Mouse (Mus musculus) cerebellum, adult 9-11 months (tissue): ENCODE results near the gene Gm28038.

Experiments
- DNase-seq: peaks from one replicate; pipeline ENCODE4 v3.0.0; 2022

Gene Gm28038

GRCm38 (mm10) chr2:30257699-30258460 lies 23.0 kb upstream of the Gm28038 start:
- DNase-seq, result no peak

GRCm38 (mm10) chr2:30258600-30258999 lies 22.2 kb upstream of the Gm28038 start:
- no peak for DNase-seq

DNA sequence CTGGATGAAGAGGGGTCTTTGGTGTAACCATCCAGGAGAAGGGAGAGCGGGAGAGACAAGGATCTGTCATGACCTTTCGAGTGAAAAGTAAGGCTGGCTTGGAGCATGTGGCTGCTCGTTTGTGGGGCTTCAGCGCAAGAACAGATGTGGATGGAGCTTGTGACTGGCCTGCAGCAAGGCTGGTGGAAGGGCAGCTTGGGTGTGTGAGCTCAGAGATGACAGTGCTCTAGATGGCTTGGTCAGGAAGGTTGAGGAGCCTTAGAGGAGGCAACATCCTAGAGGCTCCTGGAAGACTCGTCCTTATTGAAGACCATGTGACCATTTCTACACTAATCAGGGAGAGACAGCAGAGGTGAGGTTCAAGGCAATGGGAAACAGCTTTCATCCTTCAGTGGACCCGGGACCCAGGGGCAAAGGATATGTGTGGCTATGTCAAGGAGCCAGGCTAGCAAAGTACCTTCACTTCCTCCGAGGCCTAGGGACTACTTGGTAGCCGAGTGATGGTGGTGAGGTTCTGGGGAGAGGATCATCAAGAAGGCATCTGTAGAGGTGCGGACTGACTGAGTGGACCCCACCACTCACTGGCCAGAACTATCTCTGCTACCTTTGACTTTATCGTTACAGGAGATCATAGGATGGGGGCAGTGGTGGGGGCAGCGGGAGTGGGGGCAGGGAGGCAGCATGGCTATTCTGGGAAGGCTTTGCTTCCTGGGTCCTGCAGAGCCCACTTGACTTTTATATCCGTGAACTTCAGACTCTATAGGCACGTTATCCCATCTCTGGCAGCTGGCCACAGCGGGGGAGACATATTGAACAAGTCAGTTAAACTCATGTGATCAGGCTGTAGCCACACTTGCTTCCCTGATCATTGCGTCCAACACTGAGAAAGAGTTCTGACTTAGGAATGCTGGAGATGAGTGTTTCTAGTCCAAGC lies 21.4 kb upstream of the Gm28038 start:
- no peak for DNase-seq

- DNase-seq, result no peak
Observed at GRCm38 (mm10) chr2:30261064-30261736, 19.6 kb upstream of the Gm28038 start.

- no peak for DNase-seq
Observed at GRCm38 (mm10) chr2:30261921-30262839, 18.7 kb upstream of the Gm28038 start.

- DNase-seq, result peak; percentile 81
Observed at GRCm38 (mm10) chr2:30262840-30263441, 17.9 kb upstream of the Gm28038 start.

DNA sequence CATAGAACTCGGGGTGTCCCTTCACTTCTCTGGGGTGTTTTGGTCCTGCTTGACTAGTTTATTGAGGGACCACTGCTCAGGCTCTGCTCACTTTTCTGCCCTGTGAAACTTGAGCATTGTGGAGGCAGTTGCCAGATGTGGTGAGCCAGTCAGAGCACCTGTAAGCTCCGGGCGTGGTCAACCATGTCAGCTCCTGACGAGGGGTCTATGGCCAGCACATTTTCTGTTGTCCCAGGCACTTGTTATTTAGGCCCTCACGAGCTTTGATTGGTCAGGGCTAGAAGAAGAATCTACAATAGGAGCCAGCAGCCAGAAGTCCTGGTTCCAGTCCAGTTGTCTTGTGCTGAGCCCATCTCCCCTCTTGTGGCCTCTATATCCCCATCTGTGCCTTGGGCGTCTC lies 17.0 kb upstream of the Gm28038 start:
- DNase-seq, result no peak

DNA sequence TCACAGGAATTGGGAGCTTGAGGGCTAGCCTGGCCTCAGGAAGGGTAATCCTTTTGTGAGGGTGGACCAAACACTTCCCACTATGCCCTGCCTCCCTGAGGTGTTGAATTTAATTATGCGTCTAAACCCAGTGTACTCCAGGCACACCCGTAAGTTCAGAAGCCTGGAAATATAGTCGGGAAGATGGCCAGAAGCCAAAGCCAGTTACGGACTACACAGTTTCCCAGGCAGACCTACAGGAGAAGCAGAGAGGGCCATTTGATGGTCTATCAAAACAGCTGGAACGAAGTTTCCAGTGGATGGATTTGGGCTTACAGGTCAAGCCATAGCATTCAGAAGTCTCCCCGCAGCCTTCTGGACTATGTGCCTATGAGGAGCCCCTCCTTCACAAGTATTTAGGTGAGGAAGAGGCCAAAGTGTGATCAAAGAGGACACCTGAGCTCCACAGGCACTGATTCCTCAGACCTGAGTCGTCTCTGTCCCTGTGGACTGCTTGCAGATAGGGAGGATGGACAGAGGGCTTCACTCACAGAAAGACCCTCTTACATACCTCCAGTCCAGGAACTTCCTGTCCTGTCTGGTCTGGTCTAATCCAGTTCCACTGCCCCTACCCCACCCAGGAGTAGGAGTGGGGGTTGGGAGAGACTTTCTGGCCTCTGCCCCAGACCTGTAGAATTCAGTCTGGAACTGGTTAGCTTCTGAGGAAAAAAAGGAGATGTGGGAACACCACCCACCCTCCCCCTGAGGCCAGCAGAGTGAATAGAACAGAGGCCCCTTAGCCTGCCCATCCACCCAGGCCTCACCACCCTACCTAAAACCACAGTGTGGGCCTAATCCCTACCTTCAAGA lies 15.9 kb upstream of the Gm28038 start:
- DNase-seq, result no peak

DNA sequence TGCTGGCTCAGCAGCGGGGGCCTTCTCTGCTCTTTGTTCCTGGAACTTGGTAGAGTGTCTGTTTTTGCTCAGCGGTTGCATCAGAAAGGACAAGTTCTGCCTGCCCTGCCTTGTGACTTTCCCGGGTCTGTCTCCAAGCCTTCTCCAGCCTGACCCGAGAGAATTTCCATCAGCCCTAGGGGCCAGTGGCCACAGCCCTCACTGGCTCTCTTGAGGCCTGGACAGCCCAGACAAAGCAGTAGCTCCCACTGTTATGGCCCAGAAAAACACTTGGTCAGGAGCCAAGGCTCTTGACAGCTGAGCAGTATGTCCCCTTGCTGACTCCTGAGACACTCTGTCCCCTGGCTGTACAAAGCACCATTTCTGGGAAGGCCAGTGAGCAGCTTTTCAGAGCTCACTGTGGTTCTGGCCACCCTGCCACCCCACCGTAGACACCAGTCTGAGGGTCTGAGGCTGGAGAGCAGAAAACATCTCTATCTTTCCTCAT lies 15.0 kb upstream of the Gm28038 start, which contains the start of gene Phyhd1:
Gene Phyhd1 (plus strand): TSS at position 437 of the 487 bp plus-strand sequence.
- peak; percentile 85 for DNase-seq

DNA sequence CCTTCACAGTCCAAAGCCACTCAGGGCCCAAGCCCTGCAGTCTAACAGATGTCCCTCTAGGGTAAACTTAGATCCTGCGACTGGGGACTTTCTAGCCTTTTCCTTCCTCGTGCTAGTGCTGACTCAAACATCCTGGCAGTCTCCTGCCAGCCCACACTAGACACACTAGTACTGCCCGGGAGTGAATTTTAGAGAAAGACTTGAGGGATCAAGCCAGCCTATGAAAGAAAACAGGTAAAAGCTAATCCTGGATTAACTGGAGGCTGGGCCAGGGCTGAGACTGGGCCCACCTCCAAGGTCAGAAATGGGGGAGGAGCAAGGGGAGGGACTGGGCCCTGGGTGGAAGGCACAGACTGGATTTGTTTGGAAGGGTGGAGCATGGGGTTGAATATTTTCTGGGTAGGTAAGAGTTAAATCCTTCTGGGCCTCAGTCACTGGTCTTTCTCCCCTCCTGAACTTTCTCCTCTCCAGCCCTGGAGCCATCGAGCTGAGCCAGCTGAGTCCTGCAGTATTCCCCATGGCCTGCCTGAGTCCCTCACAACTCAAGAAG lies 14.4 kb upstream of the Gm28038 start:
- DNase-seq, result no peak

- no peak for DNase-seq
Observed at GRCm38 (mm10) chr2:30267466-30267865, 13.4 kb upstream of the Gm28038 start.

DNA sequence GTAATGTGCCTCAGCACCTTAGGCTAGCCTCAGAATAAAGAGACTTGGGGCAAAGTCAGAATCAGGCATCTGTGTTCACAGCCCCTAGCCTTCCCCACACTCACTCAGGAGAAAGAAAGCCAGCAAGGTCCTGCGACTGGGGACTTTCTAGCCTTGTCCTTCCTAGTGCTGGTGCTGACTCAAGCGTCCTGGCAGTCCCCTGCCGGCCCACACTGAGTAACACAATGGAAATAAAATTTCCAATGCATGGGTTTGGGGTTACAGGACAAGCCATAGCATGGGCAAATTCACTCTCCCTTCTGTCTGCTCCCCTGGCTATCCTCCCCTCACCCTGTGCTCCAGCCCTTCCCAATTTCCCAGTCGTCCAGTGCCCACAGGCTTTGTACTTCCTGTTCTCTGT lies 12.5 kb upstream of the Gm28038 start:
- no peak for DNase-seq

- DNase-seq, result peak; percentile 35
Observed at GRCm38 (mm10) chr2:30269241-30269990, 11.4 kb upstream of the Gm28038 start.

GRCm38 (mm10) chr2:30270134-30270533 lies 10.7 kb upstream of the Gm28038 start:
- DNase-seq, result peak; percentile 87

DNA sequence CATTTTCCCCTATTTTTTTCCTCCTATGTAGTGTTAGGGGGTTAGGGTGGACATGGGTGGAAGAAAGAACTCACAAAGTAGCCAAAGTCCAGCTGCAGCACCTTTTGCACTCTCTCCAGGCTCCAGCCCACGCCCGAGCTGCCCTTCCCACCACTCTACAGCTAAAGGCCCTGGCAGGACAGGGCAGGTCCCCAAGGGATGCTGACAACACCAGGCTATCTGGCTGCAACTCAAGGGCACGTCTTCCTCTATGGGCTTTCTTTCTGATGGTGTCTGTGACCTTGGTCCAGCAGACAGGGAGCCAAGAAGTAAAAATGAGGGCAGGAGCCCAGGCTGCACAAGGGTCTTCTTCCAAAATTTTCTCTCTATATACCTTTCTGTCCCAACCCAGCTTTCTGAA lies 808 bp downstream of the Gm28038 start:
- DNase-seq, result no peak

- DNase-seq, result no peak
Observed at GRCm38 (mm10) chr2:30283193-30283592, 2.4 kb downstream of the Gm28038 start.

DNA sequence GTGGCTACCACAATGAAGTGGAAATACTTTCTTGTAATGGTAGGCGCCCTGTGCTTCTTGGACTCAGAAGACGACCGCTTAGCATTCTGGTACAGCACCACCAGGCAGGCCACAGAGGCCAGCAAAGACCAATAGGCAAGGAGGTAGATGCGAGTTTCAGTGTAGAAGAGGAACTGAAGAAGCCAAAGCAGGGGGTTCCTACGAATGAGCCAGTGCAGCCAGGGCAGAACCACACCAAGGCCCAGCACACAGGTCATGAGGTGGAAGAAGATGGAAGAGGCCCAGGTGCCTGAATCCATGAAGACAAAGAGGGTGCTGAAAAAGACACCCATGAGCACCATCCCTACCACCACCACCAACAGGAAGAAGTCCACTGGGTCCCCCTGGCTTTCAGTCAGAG lies 4.2 kb downstream of the Gm28038 start:
- DNase-seq, result no peak

DNA sequence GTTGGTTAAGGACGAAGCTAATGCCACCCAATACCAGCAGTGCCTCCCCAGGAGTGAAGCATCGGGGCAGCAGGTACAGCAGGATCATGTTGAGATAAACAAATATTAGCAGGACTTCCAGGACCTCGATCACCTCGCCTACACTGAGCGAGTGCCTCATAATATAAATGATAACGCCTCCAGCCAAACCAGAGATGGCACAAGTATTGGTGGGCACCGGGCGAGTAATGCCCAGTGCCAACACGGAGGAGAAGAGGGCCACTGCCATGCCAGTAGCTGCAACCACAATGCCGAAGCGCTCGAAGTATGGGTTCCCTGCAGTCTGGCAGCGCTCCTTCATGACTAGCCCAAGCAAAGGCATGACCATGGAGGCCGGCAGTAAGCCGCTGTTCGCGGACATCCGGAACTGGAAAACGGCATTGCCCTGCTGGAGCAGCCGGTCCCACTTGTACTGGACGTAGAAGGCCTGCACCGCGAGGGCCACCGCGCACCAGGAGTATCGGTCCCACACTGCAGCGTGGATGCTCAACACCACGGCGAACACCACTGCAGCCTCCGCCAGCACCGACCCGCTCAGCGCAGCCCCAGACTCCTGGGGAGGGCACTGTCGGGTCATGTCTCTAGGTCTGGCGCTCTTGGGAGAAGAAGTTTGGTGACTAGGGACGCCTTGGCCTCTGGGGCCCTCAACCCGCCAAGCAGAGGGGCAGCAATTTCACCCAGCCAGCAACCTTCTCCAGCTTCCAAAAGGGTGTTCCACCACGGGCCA lies 4.8 kb downstream of the Gm28038 start:
- DNase-seq, result peak; percentile 43
